Mouse (Mus musculus) adrenal gland, postnatal 36 days (tissue): ENCODE data around the gene Cryz. TPM values are rescaled to one million over a fixed set of nuclear protein-coding genes. Genes with fewer than 3 reads are reported as not detected.
"Not testable (repeated sequence)": the region's sequence is repeated elsewhere in the genome, so short reads cannot be mapped to it uniquely, and the experiment has no call there.

ENCODE experiments used
- DNase-seq, 2 experiments: peaks; one replicate each; pipeline ENCODE4 v3.0.0; 2021; ENCODE audit warnings: mixed read lengths in 1 of 2
- total RNA-seq, 2 experiments: library from RNA; stranded (reverse); gene quantifications; 2 replicates each; pipeline ENCODE4 v1.2.3; 2021

Gene Cryz
- total RNA-seq, 2 experiments from 2014 or later: 18.3 to 20.4 TPM

DNA sequence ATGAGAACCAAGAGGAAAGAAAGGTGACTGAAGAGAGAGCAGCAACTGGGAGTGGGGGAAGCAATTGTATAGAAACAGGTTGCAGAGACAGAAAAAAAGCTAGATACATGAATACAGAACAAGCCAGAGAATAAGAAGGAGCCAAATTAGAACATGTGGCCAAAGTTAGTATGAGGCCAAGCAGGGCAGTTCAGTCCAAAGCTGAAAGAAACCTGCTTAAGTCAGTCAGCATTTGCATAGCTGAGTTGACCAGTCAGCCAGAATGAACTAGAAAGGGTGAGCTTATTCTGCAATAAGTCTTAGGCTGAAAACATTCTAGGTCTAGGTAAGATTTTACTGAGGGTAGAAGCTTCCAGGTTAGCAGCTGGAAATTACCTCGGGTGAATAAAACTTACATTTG, 11.4 kb downstream of the Cryz start:
- no peak for DNase-seq

DNA sequence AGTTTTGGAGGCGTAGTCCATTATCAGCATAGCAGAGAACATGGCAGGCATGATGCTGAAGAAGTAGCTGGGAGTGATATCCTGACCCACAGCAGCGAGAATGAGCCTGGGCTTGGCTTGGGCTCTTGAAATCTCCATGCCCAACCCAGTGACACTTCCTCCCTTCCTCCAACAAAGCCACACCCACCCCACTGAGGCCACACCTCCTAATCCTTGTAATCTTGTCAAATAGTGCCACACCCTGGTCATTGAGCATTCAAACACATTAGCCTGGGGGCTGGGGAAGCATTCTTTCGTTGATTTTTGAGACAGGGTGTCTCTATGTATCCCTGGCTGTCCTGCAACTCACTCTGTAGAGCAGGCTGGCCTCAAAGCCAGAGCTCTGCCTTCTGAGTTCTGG, 15.4 kb downstream of the Cryz start:
- no peak for DNase-seq

DNA sequence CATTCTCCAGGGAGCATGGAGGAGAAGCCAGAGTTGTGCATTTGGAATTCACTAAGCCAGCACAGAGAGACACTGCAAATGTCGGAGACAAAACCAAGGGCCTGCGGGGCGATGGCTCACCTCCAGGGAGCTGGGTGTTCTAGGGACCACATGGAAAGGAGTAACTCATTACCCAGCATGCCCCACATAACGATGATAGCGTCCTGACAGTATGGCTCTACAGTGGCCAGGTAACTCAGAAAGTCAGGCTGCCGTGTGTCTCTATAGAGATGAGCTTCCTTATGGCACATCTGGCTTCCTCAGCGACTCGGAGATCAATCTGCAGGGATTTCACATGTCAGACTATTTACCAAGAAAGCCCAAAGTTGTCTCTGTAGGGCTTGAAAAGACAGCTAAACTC, 18.3 kb downstream of the Cryz start:
- DNase-seq: no peak

DNA sequence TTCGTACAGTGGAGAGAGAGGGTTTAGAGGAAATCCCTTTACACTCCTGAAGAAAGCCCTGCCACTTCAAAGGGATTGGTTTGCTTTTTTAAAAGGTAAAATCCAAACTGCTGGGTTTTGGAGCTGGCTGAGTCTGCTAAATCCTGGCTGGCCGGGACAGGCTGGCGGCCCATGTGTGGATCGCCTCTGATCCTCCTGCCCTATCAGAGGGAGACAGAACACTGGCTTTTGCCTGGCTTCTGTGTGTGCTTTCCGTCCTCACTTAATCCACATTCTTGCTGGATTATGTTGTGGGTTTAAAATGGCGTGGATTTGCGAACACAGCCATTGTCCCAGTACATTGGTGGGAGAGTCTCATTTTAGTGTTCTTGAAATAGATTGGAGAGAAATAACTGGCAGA, 18.8 kb downstream of the Cryz start:
- DNase-seq: no peak

DNA sequence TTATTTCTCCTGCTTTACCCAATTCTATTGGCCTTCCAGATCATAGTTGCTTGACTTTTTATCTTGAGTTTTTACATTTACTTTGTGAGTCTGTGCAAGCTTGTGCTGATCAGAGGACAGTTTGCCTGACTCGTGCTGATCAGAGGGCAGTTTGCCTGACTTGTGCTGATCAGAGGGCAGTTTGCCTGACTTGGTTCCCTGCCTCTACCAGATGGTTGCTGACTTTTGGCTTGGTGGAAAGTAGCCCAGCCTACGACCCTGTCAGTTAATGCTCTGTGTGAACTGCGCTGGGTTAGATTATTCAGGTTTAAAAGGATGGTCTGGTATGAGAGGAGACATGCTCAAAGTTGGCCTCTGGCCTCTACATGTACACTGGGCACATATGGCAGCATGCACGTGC, 19.6 kb downstream of the Cryz start:
- no peak for DNase-seq

DNA sequence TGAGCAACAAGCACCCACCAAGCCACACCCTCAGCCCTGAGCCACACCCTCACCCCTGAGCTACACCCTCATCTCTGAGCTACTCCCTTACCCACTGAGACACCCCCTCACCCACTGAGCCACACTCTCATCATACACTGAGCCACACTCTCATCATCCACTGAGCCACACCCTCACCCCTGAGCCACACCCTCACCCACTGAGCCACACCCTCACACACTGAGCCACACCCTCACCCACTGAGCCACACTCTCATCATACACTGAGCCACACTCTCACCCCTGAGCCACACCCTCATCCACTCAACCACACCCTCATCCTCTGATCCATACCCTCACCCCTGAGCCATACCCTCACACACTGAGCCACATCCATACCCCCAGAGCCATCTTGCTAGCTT, 31.8 kb downstream of the Cryz start:
- no peak for DNase-seq

DNA sequence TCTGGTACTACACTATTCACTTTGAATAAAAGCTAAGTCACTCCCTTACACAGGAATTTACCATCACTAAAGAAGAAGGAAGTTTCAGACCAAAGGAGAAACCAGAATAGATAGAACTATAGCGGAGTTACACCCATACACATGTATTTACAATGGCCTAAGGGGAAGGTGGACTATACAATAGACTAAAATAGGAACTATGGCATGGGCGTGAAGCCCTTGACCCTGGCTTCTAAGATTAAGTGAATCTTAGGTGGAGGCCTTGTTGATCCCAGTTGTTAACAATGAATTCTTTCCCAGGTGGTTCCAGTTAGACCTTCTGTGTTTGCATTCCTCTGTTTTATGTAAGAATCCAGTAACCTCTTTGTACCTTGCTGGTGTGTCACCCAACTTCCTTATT, 34.8 kb downstream of the Cryz start:
- DNase-seq: not testable (repeated sequence)

DNA sequence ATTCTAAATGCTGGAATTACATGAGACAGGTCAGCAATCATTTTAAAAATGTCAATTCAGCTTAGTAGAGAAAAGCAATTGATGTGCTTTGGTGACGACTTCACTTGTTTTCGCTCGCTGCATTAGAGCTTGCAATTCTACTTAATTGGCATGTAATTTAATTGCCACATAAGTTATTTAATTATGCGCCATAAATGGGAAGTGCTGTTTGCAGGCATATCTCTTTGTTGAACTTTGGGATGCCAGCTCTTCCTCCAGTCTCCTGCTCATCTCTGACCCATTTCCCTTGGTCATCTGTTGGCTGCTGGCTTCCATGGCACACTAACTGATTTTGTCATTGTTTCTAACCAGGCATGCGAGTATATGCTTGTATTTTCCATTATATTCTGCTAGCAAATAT, 36.6 kb downstream of the Cryz start:
- DNase-seq: no peak

DNA sequence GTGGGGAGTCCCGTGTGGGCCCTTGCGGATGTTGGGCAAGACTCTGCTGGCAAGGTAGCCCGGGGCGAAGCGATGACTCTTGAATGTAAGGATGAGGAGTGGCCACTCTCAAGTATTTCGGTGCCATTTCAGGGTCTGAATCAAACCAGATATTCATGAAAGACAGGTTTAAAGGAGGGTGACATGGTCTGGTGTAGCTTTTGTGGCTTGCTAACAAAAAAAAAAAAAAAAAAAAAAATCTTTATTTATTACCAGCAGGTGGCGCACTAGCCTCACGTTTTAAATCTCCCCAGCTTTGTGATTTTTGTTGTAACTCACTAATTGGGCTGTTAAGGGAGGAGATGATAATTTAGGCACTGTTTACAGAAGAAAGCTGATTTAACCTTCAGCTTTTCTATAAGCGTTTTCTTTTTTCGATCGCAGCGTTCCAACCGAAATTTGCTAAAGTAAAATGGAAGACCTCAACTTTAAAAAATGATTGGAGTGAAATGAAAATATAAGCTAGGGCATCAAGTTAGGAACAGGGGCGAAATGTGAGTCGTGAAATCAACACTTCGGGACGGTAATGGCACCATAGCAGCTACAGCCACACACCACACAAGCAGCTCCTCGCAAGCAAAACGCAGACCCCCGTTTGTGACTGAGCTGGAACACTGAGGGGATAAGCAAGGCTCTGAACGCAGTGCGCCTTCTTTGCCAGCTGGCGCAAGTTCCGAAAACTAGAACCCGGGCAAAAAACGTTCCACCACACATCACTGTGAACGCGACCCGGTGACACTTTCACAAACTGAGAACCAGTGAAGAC, 50.3 kb downstream of the Cryz start:
- DNase-seq: no peak

DNA sequence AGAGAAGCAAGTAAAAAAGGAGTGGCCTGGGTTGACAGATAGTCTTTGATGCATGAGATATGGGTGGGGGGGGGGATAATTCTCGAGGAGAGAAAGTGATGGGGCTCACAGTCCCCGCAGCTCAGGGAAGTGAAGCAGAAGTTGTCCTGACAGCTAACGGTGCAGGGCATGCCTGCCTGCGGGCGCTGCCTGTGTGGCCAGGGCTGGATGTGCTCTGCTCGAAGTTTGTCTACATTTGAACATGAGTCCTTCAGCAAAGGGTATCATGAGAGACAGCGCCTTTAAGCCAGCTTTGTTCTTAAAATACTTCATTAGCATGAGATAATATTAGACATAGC, 50.9 kb downstream of the Cryz start:
- no peak for DNase-seq

DNA sequence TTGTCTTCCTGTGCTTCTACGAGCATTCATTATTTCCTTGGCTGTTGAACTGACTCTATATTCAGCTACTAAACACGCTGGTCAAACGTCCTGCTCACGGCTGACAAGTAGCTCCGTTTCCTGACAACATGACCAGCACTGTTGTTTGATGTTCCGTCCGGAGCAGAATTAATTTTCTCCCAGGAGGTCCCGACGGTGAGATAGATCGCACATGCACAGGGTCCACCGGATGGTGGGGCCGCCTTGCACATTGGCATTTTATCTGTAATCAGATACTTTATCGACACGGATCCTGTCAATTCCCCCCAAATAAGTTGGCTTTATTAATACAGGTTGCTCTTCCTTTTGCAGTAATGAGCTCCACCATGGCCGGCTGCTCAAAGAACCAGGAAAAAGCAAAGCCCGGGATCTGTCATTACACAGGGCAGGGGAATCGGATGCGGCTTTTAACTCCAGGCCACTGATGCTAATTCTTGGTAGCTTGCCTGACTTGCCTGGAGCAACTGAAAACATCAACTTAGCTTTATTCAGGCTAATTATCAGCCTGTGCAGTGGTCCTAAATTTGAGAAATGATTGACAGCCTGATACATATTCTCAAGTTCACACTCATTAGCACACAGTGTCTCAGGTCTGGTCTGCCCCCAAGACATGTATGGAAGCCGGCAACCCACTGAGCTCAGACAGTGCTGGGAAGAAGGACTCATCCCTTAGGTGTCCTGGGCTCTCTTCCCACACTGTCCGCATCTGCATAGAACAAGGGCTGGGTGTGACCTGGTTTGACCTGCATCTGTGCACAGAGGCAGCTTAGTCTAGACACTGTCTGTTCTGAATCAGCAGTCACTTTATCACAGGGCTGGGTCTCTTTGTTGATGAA, 53.1 kb downstream of the Cryz start:
- no peak for DNase-seq

DNA sequence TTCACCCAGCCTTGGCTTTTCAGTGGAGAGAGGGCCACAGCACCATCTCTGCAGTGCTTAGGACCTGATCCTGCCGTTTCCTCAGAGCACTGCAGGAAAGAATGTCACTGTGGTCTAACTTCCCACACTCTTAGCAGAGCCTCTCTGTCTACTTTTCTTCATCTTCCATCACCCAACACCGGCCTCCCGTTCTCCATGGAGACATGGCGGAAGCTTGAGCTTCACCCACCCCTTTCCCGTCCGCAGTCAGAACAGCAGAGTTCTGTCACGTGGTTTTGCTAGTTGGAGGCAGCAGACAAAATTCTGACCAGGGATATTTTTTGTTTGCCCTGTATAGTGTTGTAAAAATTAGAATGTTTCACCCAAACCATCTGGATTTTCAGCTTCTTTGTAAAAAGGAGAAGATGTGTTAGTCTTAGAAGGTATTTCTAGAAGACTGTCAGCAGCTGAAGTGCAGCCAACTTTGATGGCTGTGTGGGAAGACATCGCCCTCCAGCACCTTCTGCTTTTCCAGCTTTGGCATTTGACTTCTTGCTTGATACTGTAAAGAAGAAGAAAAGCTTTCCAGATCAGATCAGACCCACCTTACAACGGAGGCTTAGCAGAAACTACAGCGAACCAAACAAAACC, 54.8 kb downstream of the Cryz start:
- no peak for DNase-seq

DNA sequence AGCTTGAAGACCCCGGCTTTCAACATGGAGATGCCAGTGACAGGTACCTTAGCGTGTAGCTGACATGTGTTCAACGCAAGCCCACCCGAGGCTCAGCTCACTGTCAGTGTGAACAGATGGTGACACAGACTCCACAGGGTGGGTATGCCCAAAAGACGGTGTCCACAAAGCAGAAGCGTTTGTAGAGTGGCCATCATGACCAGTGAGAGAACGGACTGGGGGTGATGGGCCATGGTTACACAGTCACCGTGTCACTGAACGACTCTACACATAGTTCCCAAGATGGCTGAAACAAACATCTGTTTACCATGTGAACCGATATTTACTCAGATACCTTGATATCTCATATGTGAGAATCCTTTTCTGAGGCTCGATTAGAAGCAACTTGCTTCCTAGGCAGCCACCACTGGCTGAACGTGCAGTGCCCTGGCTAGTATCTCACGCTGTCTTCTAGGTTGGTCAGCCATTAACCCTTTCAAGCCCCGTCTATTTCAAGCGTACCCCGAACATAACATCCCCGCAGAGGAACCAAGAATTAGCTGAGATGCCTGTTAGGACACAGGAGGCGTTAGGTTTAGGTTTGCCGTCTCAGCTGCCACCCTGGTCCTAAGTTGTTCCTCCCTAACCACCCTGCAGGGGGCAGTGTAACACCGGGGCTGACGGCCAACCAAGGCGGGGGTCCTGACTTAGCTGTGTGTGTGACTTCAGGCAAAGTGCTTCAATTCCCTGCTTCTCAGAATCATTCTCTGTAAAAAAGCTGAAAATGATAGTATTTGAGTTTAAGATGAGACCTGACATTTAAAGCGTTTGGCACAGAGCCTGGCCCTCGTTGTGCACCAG, 56.3 kb downstream of the Cryz start:
- DNase-seq: peak; percentile 57 to 69

DNA sequence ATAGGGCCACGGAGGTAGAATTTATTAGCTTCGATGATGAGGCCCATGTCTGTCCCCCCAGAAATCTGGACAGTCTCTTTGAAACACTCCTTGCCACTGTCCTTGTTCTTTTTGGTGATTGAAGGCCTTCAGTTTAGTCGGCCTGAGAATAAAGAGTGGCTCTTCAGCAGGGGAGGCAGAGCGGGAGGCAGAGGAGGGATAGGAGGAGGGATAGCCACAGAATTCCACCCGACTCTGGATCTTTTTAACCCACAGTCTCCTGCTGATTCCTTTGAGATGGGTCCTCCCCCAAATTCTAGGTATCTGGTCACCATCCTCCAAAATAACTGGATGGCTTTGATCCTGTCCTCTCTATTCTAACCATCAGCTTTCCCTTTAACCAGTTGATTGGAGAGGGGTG, 56.9 kb downstream of the Cryz start:
- DNase-seq: no peak

DNA sequence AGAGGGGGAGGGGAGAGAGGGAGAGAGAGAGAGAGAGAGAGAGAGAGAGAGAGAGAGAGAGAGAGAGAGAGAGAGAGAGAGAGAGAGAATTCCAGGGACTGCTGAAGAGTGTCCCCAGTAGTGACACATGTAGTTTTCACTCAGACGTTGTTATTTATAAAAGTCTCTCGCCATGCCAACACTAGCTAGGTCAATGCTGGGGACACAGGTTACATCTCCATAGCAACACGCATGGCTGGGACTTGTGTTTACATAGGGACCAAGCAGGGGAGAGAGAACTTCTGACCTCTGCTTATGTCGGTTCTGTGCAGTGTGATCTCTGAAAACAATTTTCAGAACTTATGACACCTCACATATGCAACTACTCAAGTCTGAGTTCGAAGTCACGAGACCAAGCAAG, 57.8 kb downstream of the Cryz start:
- no peak for DNase-seq

DNA sequence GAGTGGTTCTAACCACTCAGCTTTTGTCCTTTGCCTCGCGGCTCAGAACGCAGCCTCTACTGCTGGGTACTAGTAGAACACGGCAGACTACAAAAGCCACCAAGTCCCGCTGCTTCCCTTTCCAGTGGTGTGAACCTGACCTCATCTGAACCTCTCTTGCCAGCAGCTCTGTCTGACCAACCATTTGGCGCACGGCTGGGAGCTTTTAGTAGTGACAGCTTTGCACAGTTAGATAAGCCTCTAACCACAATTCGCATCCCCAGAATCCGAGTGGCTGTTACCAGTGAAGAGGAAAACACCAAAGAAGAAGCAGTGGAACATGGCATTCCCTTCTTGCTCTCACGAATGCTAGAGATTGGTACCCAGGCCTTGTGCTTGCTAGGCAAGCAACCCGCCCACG, 58.4 kb downstream of the Cryz start:
- DNase-seq: no peak

DNA sequence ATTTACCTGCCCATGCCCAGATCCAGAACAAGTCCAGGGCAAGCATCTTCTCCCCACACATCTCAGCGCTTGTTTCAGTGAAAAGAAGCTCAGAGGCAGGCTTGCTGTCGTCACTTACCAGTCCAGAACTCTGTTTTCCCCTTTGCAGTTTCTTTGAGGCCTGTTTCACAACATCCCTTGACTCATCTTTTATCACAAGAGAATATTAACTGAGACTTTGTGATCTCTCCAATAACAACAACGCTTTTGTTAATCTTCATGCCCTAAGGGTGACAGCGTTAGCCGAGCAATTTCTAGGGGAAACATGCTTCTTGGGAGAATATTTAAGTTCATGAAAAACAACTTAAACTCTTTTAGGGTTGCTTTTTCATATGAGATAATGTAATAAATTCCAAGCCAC, 59.2 kb downstream of the Cryz start:
- DNase-seq: no peak

DNA sequence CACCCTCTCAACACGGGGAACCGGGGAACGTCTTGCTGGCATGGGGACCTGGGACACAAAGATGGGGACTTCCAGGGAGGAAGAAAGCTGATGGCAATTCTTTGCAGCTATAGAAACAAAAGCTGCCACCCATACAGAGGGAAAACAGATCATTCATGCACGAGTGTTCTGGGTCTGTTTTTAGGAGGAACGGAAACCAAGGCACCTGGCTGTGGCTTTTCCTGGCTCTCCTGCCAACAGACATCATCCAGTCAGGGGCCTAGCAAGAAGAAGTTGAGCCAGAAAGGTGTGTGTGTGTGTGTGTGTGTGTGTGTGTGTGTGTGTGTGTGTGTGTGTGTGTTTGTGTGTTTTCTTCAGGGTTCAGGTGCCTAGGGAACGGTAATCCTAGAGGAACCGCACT, 67.0 kb downstream of the Cryz start, which contains the start of gene Erich3:
Gene Erich3 (plus strand): TSS at position 315 of the 400 bp plus-strand sequence.
- no peak for DNase-seq

DNA sequence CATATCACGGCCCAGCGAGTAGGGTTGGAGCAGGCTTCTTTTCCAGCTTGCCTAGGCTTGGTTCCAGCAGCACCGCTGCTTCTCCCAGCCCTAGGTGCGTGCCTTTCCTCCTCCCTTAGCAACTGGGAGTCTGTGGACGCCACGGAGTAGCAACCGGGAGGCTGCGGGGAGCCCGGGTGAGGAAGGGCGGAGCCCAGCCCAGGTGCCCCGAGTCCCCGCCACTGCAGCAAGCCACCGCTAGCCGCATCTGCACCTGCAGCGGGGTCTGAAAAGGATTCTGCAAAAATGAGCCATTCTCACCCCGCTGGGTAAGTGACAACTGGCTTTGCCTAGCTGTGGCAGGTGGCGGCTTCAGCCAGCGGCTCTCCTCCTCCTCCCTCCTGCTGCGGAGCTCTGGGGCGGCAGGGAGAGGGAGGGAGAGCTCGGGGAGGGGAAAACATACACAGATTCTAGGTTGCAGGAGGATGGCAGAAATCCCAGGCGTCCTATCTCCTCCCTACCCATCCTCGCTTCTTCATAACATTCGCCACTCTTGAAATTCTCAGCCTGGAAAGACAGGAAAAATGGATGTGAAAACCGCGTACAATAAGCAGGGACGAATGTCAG, 67.6 kb downstream of the Cryz start:
- peak; percentile 2 to 9 for DNase-seq

DNA sequence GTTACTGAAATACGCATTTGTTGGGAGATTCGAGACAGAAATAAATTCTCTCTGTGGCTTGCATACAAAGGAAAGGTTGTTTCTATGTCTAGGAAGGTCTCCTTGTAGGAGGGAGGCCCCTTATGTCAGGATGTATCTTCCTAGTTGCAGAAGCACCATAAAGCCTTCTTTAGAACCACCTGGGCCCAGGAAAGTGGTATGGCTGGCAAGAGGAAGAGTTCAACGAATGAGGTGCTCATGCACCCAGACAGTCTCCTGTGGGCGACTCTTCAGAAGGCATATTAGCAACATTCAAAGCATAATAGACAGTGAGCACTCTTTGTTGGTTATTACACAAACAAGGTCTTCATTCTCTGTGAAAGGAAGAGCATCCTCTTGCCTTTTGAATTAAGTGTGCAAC, 68.1 kb downstream of the Cryz start:
- DNase-seq: no peak

DNA sequence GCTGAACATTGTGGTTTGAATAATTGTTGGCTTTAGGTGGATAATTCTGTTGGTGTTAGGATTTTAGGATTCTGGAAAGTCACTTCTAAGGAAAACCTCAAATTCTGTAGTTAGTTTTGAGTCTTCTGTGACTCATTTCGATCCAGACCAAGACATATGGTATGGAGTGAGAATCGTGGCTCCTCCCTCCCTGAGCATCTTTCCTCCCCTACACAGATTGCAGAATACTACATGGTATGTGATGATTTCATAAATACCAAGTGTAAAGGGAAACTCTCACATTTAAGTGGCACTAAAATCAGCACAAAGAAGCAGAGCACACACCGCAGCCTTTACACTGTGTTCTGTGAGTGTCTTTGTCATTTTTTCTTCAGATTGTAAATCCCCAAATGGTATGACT, 72.0 kb downstream of the Cryz start:
- DNase-seq: no peak

DNA sequence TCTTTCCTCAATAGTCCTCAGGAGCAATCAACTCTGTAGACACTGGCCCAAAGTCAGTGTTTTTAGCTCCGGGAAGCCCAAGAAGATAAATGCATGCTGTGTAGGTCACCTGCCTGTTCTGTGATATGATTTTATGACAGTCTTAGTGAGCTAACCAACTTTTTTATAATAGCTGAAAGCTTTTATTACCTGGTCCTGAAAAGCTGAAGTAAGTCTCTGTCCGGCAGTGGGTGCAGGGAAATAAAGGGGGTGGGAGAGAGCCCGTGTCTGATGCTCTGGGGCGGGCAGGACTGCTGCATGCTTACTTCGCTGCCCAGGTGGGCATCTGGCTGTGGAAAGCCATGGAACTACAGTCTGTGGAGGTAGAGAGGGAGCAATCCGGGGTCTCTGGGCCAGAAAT, 74.1 kb downstream of the Cryz start:
- DNase-seq: no peak
